Mouse (Mus musculus) liver, adult 2 months (tissue): Measurements from ENCODE around the gene Uqcc2.

Source experiments
- CTCF ChIP-seq: fragments of 200-500 bp; IDR thresholded peaks from 2 replicates; pipeline ENCODE4 v1.5.1; 2011; ENCODE audit warnings: low read depth, low read length, control low read depth
- POLR2A ChIP-seq: fragments of 200-500 bp; IDR thresholded peaks from 2 replicates; pipeline ENCODE4 v1.6.1; 2011; ENCODE audit warnings: low read length, control low read depth; ENCODE audit not compliant: insufficient read depth; ENCODE audit errors: extremely low read depth

- TF ChIP-seq CTCF = no peak
- TF ChIP-seq POLR2A = no peak
Measured at GRCm38 (mm10) chr17:27129819-27130218, 3.9 kb downstream of the Uqcc2 start.
